Mouse (Mus musculus) subcutaneous adipose tissue, adult 2 months (tissue): ENCODE data around the gene Rwdd4a. TPM values are rescaled to one million over a fixed set of nuclear protein-coding genes. Genes with fewer than 3 reads are reported as not detected.

Experiments used
- polyA plus RNA-seq: library from polyadenylated mRNA; depleted of rRNA; stranded (reverse); fragments of >200 nt; gene quantifications from 2 replicates; pipeline ENCODE4 v1.2.3, GENCODE M21; 2012; ENCODE audit warnings: low replicate concordance; rRNA removed

Rwdd4a gene
- 11.0 and 15.5 TPM in 2 replicates for polyA plus RNA-seq

DNA sequence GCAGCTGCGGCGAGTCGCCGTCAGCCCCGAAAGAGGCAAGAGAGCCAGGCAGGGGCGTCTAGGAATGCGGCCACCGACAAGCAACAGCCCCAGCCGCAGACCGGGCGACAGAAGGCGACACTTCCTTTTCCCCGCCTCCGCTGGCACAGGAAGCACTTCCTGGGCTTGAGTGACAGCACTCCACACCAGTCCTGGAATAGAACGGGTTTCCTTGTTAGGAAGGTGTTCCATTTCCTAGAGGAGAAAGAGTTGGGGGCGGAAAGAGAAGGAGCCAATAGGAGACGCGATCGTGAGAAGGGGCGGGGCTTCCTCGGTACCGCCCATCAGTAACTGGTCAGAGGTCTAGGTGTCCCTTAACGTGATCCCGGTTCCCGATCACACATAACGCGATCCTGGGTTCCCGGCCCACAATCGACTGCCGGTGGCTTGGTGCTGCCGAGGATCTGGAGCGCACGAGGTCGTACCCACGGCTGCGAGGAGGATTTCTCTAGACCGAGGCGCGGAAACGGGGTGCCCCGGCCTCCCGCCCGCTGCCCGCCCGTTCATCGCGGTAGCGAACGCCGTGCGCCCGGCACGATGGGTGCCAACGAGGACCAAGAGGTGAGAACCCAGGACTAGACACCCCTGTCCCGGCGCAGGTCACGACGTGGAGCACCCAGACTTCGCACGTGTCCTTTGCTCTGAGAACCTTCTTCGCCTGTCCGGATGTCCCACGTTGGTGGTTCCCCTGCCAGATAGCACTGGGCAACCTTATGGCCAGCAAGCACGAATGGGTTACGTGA lies at the start of gene Rwdd4a, which contains the start of gene Trappc11:
TSS of gene Rwdd4a (plus strand) at position 321 of the 782 bp plus-strand sequence.
TSS of gene Trappc11 (minus strand) at position 127 of the 782 bp plus-strand sequence.

Other genes with a start within 250 kb of the Rwdd4a start
- 3.4 and 5.0 TPM in 2 replicates for gene Stox2, start 87.3 kb upstream of the Rwdd4a start, polyA plus RNA-seq
- gene Trappc11, start 194 bp upstream of the Rwdd4a start, polyA plus RNA-seq = 21.3 and 27.4 TPM in 2 replicates
- 4.7 and 5.2 TPM in 2 replicates for gene Ing2, start 141.9 kb downstream of the Rwdd4a start, polyA plus RNA-seq
- gene Cdkn2aip, start 180.3 kb downstream of the Rwdd4a start, polyA plus RNA-seq = 5.9 and 14.6 TPM in 2 replicates